Mouse (Mus musculus): Measurements from ENCODE around the gene Siah3.

The Siah3 gene

GRCm38 (mm10) chr14:75524648-75525047 is 68.9 kb downstream of the Siah3 start:
- peak; percentile 72 for DNase-seq (ENCODE audit: low read depth)

- no peak for DNase-seq (ENCODE audit: low read depth)
These were observed 69.8 kb downstream of the Siah3 start for GRCm38 (mm10) chr14:75525376-75526145.

- DNase-seq (ENCODE audit: low read depth): no peak
These were observed 71.8 kb downstream of the Siah3 start for GRCm38 (mm10) chr14:75527464-75528190.

- no peak for DNase-seq (ENCODE audit: low read depth)
These were observed 75.1 kb downstream of the Siah3 start for GRCm38 (mm10) chr14:75530815-75531353.

- DNase-seq (ENCODE audit: low read depth): no peak
These were observed 83.4 kb downstream of the Siah3 start for GRCm38 (mm10) chr14:75539205-75539604.

GRCm38 (mm10) chr14:75540216-75540995 is 84.6 kb downstream of the Siah3 start:
- no peak for DNase-seq (ENCODE audit: low read depth)

GRCm38 (mm10) chr14:75540996-75541350 is 85.2 kb downstream of the Siah3 start:
- no peak for DNase-seq (ENCODE audit: low read depth)

- no peak for DNase-seq (ENCODE audit: low read depth)
These were observed 85.9 kb downstream of the Siah3 start for GRCm38 (mm10) chr14:75541731-75542130.

GRCm38 (mm10) chr14:75561577-75562331 is 106.0 kb downstream of the Siah3 start:
- DNase-seq (ENCODE audit: low read depth): no peak

GRCm38 (mm10) chr14:75565534-75566140 is 109.9 kb downstream of the Siah3 start:
- DNase-seq (ENCODE audit: low read depth): no peak

- DNase-seq (ENCODE audit: low read depth): no peak
These were observed 110.5 kb downstream of the Siah3 start for GRCm38 (mm10) chr14:75566303-75566702.

- no peak for DNase-seq (ENCODE audit: low read depth)
These were observed 123.2 kb downstream of the Siah3 start for GRCm38 (mm10) chr14:75579010-75579409.
